Mouse (Mus musculus) MEL (cell line): ENCODE measurements at regions not wholly inside any gene's neighbourhood (a gene's known extent, or its start where the extent isn't known, plus 50 kb on each side); places are given as distances from the start of the nearest gene placed in this dataset.

Source experiments
- DNase-seq: peaks from one replicate; pipeline ENCODE4 v3.0.0; 2011; ENCODE audit warnings: low read depth, low spot score
- H3K27ac ChIP-seq: 2 replicates; pipeline ENCODE4 v1.5.1; 2012; ENCODE audit warnings: low read depth, mild to moderate bottlenecking, control low read depth, low read length, moderate library complexity; ENCODE audit not compliant: control insufficient read depth
- H3K27me3 ChIP-seq, 2 experiments: fragments of 150-350 bp in 1 of 2; sonication (generic) in 1 of 2; 2 replicates each; pipeline ENCODE4 v1.6.1; 2012; ENCODE audit warnings: low read length in 2 of 2, mild to moderate bottlenecking in 2 of 2, improper control_type of control experiment in 1 of 2, moderate library complexity in 1 of 2; ENCODE audit not compliant: insufficient read depth in 2 of 2, control insufficient read depth in 1 of 2
- H3K36me3 ChIP-seq, 2 experiments: 2 replicates each; pipeline ENCODE4 v1.6.1; 2012 to 2014; ENCODE audit warnings: low read length in 2 of 2, improper control_type of control experiment in 1 of 2, inconsistent platforms in 1 of 2, mild to moderate bottlenecking in 1 of 2; ENCODE audit not compliant: insufficient read depth in 2 of 2, control insufficient read depth in 1 of 2
- H3K4me1 ChIP-seq, 2 experiments: fragments of 150-350 bp in 1 of 2; sonication (generic) in 1 of 2; 2 replicates each; pipeline ENCODE4 v1.6.1; 2012; ENCODE audit warnings: low read length in 2 of 2, improper control_type of control experiment in 1 of 2, mild to moderate bottlenecking in 1 of 2; ENCODE audit not compliant: insufficient read depth in 2 of 2, control insufficient read depth in 1 of 2
- H3K4me3 ChIP-seq, 2 experiments: fragments of 150-350 bp in 1 of 2; sonication (generic) in 1 of 2; 2 replicates each; pipeline ENCODE4 v1.5.1; 2012; ENCODE audit warnings: low read depth in 2 of 2, low read length in 2 of 2, mild to moderate bottlenecking in 2 of 2, moderate library complexity in 2 of 2, control low read depth in 1 of 2, improper control_type of control experiment in 1 of 2; ENCODE audit not compliant: control insufficient read depth in 1 of 2, insufficient read depth in 1 of 2
- H3K79me2 ChIP-seq: 2 replicates; pipeline ENCODE4 v1.6.1; 2012; ENCODE audit warnings: mild to moderate bottlenecking, low read length, moderate library complexity; ENCODE audit not compliant: control insufficient read depth, poor library complexity, insufficient read depth
- H3K9ac ChIP-seq: 2 replicates; pipeline ENCODE4 v1.6.1; 2012; ENCODE audit warnings: low read depth, mild to moderate bottlenecking, control low read depth, low read length, moderate library complexity; ENCODE audit not compliant: control insufficient read depth, poor library complexity, severe bottlenecking
- H3K9me3 ChIP-seq: fragments of 150-350 bp; sonication (generic); replicated peaks from 2 replicates; pipeline ENCODE4 v1.6.1; 2012; ENCODE audit warnings: mild to moderate bottlenecking, low read length, improper control_type of control experiment, moderate library complexity; ENCODE audit not compliant: insufficient read depth
- CHD1 ChIP-seq: IDR thresholded peaks from 2 replicates; pipeline ENCODE4 v1.6.1; 2012; ENCODE audit warnings: low read depth, mild to moderate bottlenecking, inconsistent platforms, low read length, improper control_type of control experiment
- CTCF ChIP-seq, 3 experiments: IDR thresholded peaks in 2 of 3; conservative IDR thresholded peaks in 1 of 3; 2 replicates each; pipeline ENCODE4 v1.5.1; 2011 to 2012; ENCODE audit warnings: low read length in 3 of 3, low read depth in 2 of 3, mild to moderate bottlenecking in 2 of 3, improper control_type of control experiment in 1 of 3, inconsistent platforms in 1 of 3, mixed read lengths in 1 of 3, moderate library complexity in 1 of 3; ENCODE audit not compliant: control insufficient read depth in 1 of 3, insufficient read depth in 1 of 3, poor library complexity in 1 of 3, severe bottlenecking in 1 of 3
- E2F4 ChIP-seq: IDR thresholded peaks from 2 replicates; pipeline ENCODE4 v1.6.1; 2011; ENCODE audit warnings: low read depth, low read length, improper control_type of control experiment, borderline replicate concordance
- ELF1 ChIP-seq: IDR thresholded peaks from 2 replicates; pipeline ENCODE4 v1.6.1; 2014; ENCODE audit warnings: low read depth, mild to moderate bottlenecking, inconsistent platforms, low read length, improper control_type of control experiment, moderate library complexity
- EP300 ChIP-seq, 2 experiments: IDR thresholded peaks; 2 replicates each; pipeline ENCODE4 v1.6.1; 2011; ENCODE audit warnings: improper control_type of control experiment in 2 of 2, low read length in 2 of 2, low read depth in 1 of 2, mild to moderate bottlenecking in 1 of 2
- HCFC1 ChIP-seq: IDR thresholded peaks from 2 replicates; pipeline ENCODE4 v1.6.1; 2012; ENCODE audit warnings: low read depth, mild to moderate bottlenecking, inconsistent platforms, low read length, improper control_type of control experiment, moderate library complexity
- JUND ChIP-seq: IDR thresholded peaks from 2 replicates; pipeline ENCODE4 v1.6.1; 2011; ENCODE audit warnings: low read depth, mild to moderate bottlenecking, improper control_type of control experiment, low read length
- KAT2A ChIP-seq: conservative IDR thresholded peaks from 2 replicates; pipeline ENCODE4 v1.6.1; 2012; ENCODE audit warnings: low read depth, low read length, improper control_type of control experiment, inconsistent platforms
- MAFK ChIP-seq: IDR thresholded peaks from 2 replicates; pipeline ENCODE4 v1.6.1; 2011; ENCODE audit warnings: low read depth, mild to moderate bottlenecking, low read length, improper control_type of control experiment, borderline replicate concordance
- MXI1 ChIP-seq: IDR thresholded peaks from 2 replicates; pipeline ENCODE4 v1.6.1; 2011; ENCODE audit warnings: mild to moderate bottlenecking, low read depth, low read length, improper control_type of control experiment
- MYC ChIP-seq: IDR thresholded peaks from 2 replicates; pipeline ENCODE4 v1.6.1; 2011; ENCODE audit warnings: low read depth, mild to moderate bottlenecking, low read length, improper control_type of control experiment, moderate library complexity
- NRF1 ChIP-seq: IDR thresholded peaks from 2 replicates; pipeline ENCODE4 v1.6.1; 2014; ENCODE audit warnings: low read depth, mild to moderate bottlenecking, inconsistent platforms, low read length, improper control_type of control experiment, moderate library complexity; ENCODE audit not compliant: poor library complexity, insufficient read depth, severe bottlenecking
- POLR2A ChIP-seq, 2 experiments: IDR thresholded peaks; 2 replicates each; pipeline ENCODE4 v1.6.1; 2011 to 2012; ENCODE audit warnings: low read length in 2 of 2, mild to moderate bottlenecking in 2 of 2, control low read depth in 1 of 2, improper control_type of control experiment in 1 of 2, low read depth in 1 of 2, moderate library complexity in 1 of 2; ENCODE audit not compliant: control insufficient read depth in 1 of 2, insufficient read depth in 1 of 2, poor library complexity in 1 of 2
- POLR2AphosphoS2 ChIP-seq: IDR thresholded peaks from 2 replicates; pipeline ENCODE4 v1.6.1; 2011; ENCODE audit warnings: low read length, improper control_type of control experiment
- POLR2AphosphoS5 ChIP-seq: IDR thresholded peaks from 2 replicates; pipeline ENCODE4 v1.6.1; 2012; ENCODE audit warnings: low read depth, borderline replicate concordance, mild to moderate bottlenecking, inconsistent platforms, low read length, moderate library complexity, mixed read lengths
- RCOR1 ChIP-seq: IDR thresholded peaks from 2 replicates; pipeline ENCODE4 v1.6.1; 2012; ENCODE audit warnings: low read depth, mild to moderate bottlenecking, inconsistent platforms, low read length, improper control_type of control experiment
- SIN3A ChIP-seq: IDR thresholded peaks from 2 replicates; pipeline ENCODE4 v1.6.1; 2012; ENCODE audit warnings: low read length, improper control_type of control experiment, inconsistent platforms
- SMC3 ChIP-seq: IDR thresholded peaks from 2 replicates; pipeline ENCODE4 v1.6.1; 2011; ENCODE audit warnings: low read depth, low read length, improper control_type of control experiment
- TAL1 ChIP-seq: IDR thresholded peaks from 2 replicates; pipeline ENCODE4 v1.6.1; 2012; ENCODE audit warnings: mild to moderate bottlenecking, inconsistent platforms, low read length, moderate library complexity, mixed read lengths
- TBP ChIP-seq: IDR thresholded peaks from 2 replicates; pipeline ENCODE4 v1.8.0; 2011; ENCODE audit warnings: low read depth, low read length, improper control_type of control experiment
- USF2 ChIP-seq, 2 experiments: IDR thresholded peaks; 2 replicates each; pipeline ENCODE4 v1.6.1; 2011 to 2012; ENCODE audit warnings: improper control_type of control experiment in 2 of 2, low read length in 2 of 2, borderline replicate concordance in 1 of 2, inconsistent platforms in 1 of 2, low read depth in 1 of 2, mild to moderate bottlenecking in 1 of 2; ENCODE audit not compliant: insufficient read depth in 1 of 2
- ZMIZ1 ChIP-seq: IDR thresholded peaks from 2 replicates; pipeline ENCODE4 v1.6.1; 2012; ENCODE audit warnings: low read depth, mild to moderate bottlenecking, inconsistent platforms, low read length, improper control_type of control experiment, moderate library complexity
- ZNF384 ChIP-seq: IDR thresholded peaks from 2 replicates; pipeline ENCODE4 v1.6.1; 2012; ENCODE audit warnings: low read depth, mild to moderate bottlenecking, inconsistent platforms, low read length, improper control_type of control experiment

DNA sequence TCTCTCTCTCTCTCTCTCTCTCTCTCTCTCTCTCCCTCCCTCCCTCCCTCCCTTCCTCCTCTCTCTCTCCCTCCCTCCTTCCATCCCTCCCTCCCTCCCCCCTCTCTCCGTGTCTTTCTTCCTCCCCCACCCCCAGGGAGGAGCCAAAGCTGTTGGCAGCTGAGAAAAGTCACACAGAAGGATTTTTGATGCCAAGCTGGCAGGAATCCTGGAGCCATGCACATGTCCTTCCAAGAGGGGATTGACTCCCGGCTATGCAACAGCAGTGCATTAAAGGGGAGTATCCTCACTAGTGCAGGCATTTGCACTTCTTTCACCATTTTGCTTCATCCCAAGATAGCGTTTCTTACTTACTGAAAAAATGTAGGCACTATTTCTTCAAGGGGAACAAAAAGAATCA lies 1115.8 kb upstream of the Got2 start:
- no peak for TF ChIP-seq POLR2AphosphoS5
- TF ChIP-seq CTCF (IDR thresholded peaks at IDR 0.05 in 2 of 3, conservative IDR thresholded peaks at IDR 0.05 in 1 of 3; ENCODE audit: control insufficient read depth in 1 of 3, insufficient read depth in 1 of 3, low read depth in 2 of 3, low read length in 3 of 3, poor library complexity in 1 of 3, severe bottlenecking in 1 of 3): no peak
- no peak for TF ChIP-seq POLR2A (IDR thresholded peaks at IDR 0.05; ENCODE audit: control insufficient read depth in 1 of 2, insufficient read depth in 1 of 2, low read depth in 1 of 2, low read length in 2 of 2, poor library complexity in 1 of 2)
- no peak for TF ChIP-seq TAL1
- TF ChIP-seq EP300 (IDR thresholded peaks at IDR 0.05; ENCODE audit: low read depth in 1 of 2, low read length in 2 of 2): no peak
- no peak for TF ChIP-seq HCFC1
- no peak for TF ChIP-seq KAT2A
- TF ChIP-seq SIN3A: no peak
- TF ChIP-seq ELF1: no peak
- TF ChIP-seq ZMIZ1: no peak
- no peak for TF ChIP-seq E2F4
- no peak for TF ChIP-seq SMC3
- TF ChIP-seq NRF1: no peak
- no peak for TF ChIP-seq MYC
- TF ChIP-seq USF2 (IDR thresholded peaks at IDR 0.05; ENCODE audit: borderline replicate concordance in 1 of 2, insufficient read depth in 1 of 2, low read depth in 1 of 2, low read length in 2 of 2): no peak
- TF ChIP-seq POLR2AphosphoS2: no peak
- no peak for TF ChIP-seq MAFK
- peaks cover 2 to 3% of the 10 kb centered on the region in 2 experiments; a peak in 1 of 4 replicates for H3K4me1 ChIP-seq
- DNase-seq: no peak
- no peaks in the 10 kb centered on the region for H3K27me3 ChIP-seq
- H3K9ac ChIP-seq: no peak overlapping the region
- no peaks in the 10 kb centered on the region for H3K9me3 ChIP-seq
- peaks cover 0 to 4% of the 10 kb centered on the region in 2 experiments; a peak in 2 of 4 replicates for H3K36me3 ChIP-seq
- no peak overlapping the region for H3K4me3 ChIP-seq
- no peaks in the 10 kb centered on the region for H3K79me2 ChIP-seq
- H3K27ac ChIP-seq: no peak overlapping the region

GRCm38 (mm10) chr8:96983103-96983502 lies 1094.8 kb upstream of the Got2 start:
- no peak for TF ChIP-seq JUND
- no peak for TF ChIP-seq CTCF (IDR thresholded peaks at IDR 0.05 in 2 of 3, conservative IDR thresholded peaks at IDR 0.05 in 1 of 3; ENCODE audit: control insufficient read depth in 1 of 3, insufficient read depth in 1 of 3, low read depth in 2 of 3, low read length in 3 of 3, poor library complexity in 1 of 3, severe bottlenecking in 1 of 3)
- no peak for TF ChIP-seq CHD1
- TF ChIP-seq ZNF384: no peak
- TF ChIP-seq SMC3: no peak
- TF ChIP-seq MXI1: no peak
- TF ChIP-seq RCOR1: no peak
- no peak for TF ChIP-seq ZMIZ1
- TF ChIP-seq TBP: no peak
- no peak for TF ChIP-seq POLR2AphosphoS2
- TF ChIP-seq, all 39 proteins: peak for 0

More at GRCm38 (mm10) chr8:96983103-96983502, 1094.8 kb upstream of the Got2 start:
- H3K27ac ChIP-seq: no peak overlapping the region
- no peak for DNase-seq
- H3K4me3 ChIP-seq: no peak overlapping the region
- H3K36me3 ChIP-seq: no peaks in the 10 kb centered on the region
- no peaks in the 10 kb centered on the region for H3K9me3 ChIP-seq
- H3K4me1 ChIP-seq: peaks cover 0 to 6% of the 10 kb centered on the region in 2 experiments; a peak in 2 of 4 replicates
- no peaks in the 10 kb centered on the region for H3K79me2 ChIP-seq
- H3K9ac ChIP-seq: no peak overlapping the region
- H3K27me3 ChIP-seq: no peaks in the 10 kb centered on the region
